22 mouse cellular contexts compared by ENCODE assay signal in the genomic region with DNA sequence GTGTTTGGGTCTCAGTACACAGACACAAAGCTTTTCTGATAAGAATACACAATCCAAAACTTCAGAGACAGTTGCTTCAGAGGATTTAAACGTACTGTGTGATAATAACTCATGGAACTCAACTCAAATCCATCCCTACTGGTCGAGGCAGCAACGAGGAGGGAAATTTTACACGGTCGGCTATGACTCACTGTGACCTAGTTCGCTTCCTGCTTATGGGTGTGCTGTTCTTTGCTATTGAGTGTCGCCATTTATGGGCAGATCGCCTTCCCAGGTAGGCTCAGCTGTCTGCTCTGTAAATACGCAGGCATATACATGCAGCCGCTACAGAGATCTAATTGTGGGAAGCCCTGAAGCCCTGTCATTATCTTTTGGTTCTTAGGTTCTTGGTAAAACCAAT.
"Had no signal": no experiment of that assay in that cellular context is flagged by ENCODE, and none has a peak within 500 bp of the region (broad histone marks: within the 10 kb centered on the region; RNA-seq: fewer than 3 reads in every experiment).

No protein-coding gene starts in this region.

- H3K27ac ChIP-seq: limb, embryonic 12.5 days; limb, embryonic 15.5 days; liver, embryonic 14.5 days; midbrain, embryonic 10.5 days; neural tube, embryonic 12.5 days; neural tube, embryonic 15.5 days had no signal

- H3K4me3 ChIP-seq: kidney, embryonic 15.5 days; limb, embryonic 12.5 days; limb, embryonic 15.5 days; megakaryocyte, embryonic 14.5 days; midbrain, embryonic 10.5 days; neural tube, embryonic 12.5 days; neural tube, embryonic 15.5 days had no signal

- ATAC-seq: liver, postnatal 0 days; lung, postnatal 0 days had no signal

- H3K9ac ChIP-seq: kidney, embryonic 15.5 days; limb, embryonic 12.5 days; limb, embryonic 15.5 days; liver, embryonic 14.5 days; liver, postnatal 0 days; lung, embryonic 14.5 days; neural tube, embryonic 12.5 days; neural tube, embryonic 15.5 days had no signal

- H3K27me3 ChIP-seq: kidney, embryonic 15.5 days; limb, embryonic 12.5 days; limb, embryonic 15.5 days; megakaryocyte, embryonic 14.5 days; neural tube, embryonic 12.5 days had no signal

- H3K36me3 ChIP-seq: kidney, embryonic 15.5 days; limb, embryonic 12.5 days; limb, embryonic 15.5 days; midbrain, embryonic 10.5 days; neural tube, embryonic 12.5 days; neural tube, embryonic 15.5 days had no signal

- H3K4me1 ChIP-seq: midbrain, embryonic 10.5 days; neural tube, embryonic 12.5 days; neural tube, embryonic 15.5 days had no signal

- H3K9me3 ChIP-seq: kidney, embryonic 15.5 days; limb, embryonic 12.5 days; limb, embryonic 15.5 days; megakaryocyte, embryonic 14.5 days; midbrain, embryonic 10.5 days; neural tube, embryonic 12.5 days; neural tube, embryonic 15.5 days had no signal

- H3K4me2 ChIP-seq: kidney, embryonic 15.5 days; limb, embryonic 12.5 days; limb, embryonic 15.5 days; liver, embryonic 11.5 days; lung, embryonic 14.5 days; neural tube, embryonic 12.5 days; neural tube, embryonic 15.5 days had no signal

- DNase-seq: kidney, adult 11 months; kidney, adult 8-10 months; kidney, postnatal 10 days; kidney, postnatal 36 days; left cerebral cortex, postnatal 4 days; liver, postnatal 0 days; lung, embryonic 14.5 days; midbrain, embryonic 14.5 days; right cerebral cortex, adult 18-20 months; right cerebral cortex, postnatal 14 days; right cerebral cortex, postnatal 4 days; thymus, postnatal 25 days had no signal
